Mouse (Mus musculus): Measurements from ENCODE around the gene Shprh. TPM values are rescaled to one million over a fixed set of nuclear protein-coding genes. Genes with fewer than 3 reads are reported as not detected.
"Not testable (repeated sequence)": the region's sequence is repeated elsewhere in the genome, so short reads cannot be mapped to it uniquely, and the experiment has no call there.

The Shprh gene
- polyA plus RNA-seq, 1 experiment from 2014 or later: 10.7 TPM

DNA sequence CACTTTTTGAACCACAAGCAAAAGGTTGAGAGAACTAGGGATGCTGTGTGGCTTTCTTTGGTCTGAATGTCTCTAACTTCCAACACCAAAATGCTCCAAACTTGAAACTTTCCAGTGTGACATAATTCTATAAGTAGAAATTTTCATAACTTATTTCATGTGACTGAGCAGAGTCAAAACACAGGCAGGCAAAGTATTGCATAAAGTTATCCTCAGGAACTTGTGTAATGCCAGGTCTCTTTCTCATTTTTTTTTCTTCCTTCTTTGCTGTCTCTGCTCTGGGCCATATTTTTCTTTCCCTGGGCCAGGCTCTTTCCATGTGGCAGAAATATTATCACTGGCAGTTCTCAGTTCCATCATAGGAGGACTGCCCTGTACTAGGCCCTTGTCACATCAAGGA lies 110.9 kb downstream of the Shprh start:
- Histone ChIP-seq H3K4me1 (replicated peaks; ENCODE audit: insufficient read depth, low read length) (no peaks in the 10 kb centered on the region), H3K27ac (no peak overlapping the region), H3K9ac (ENCODE audit: low read depth, low read length) (no peak overlapping the region), H3K4me3 (replicated peaks; ENCODE audit: low read depth, low read length) (no peak overlapping the region), H3K4me2 (ENCODE audit: low read length) (no peak overlapping the region), H3K27me3 (ENCODE audit: insufficient read depth, low read length) (no peaks in the 10 kb centered on the region), H3K36me3 (ENCODE audit: insufficient read depth, low read length) (no peaks in the 10 kb centered on the region), H3K9me3 (replicated peaks; ENCODE audit: low read length) (no peaks in the 10 kb centered on the region)
- no peak for DNase-seq (ENCODE audit: low spot score)
- no peak for TF ChIP-seq CTCF (IDR thresholded peaks at IDR 0.05; ENCODE audit: low read depth)
- ATAC-seq (replicated peaks; ENCODE audit: low FRiP score, low read depth): no peak

DNA sequence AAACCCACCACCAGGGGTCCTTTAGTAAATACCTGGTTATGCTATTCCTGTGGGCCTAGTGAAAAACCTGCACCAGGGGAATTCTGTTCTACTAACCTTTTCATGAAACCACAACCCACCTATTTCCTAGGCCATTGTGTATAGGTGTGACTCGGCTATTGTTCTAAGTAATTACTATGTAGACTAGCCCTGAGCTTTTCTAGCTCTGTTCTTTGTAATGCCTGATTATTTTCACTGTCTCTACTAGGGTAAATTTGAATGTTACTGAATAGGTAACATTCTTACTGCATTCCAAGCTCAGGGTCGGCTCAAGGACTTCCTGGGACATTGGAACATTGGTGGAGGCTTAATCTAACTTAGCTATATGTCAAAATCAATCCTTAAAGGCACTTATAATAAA lies 113.1 kb downstream of the Shprh start:
- H3K27ac ChIP-seq; H3K4me3 ChIP-seq (replicated peaks; ENCODE audit: low read depth, low read length); H3K4me2 ChIP-seq (ENCODE audit: low read length); H3K36me3 ChIP-seq (ENCODE audit: insufficient read depth, low read length); H3K4me1 ChIP-seq (replicated peaks; ENCODE audit: insufficient read depth, low read length); H3K27me3 ChIP-seq (ENCODE audit: insufficient read depth, low read length); ATAC-seq (replicated peaks; ENCODE audit: low FRiP score, low read depth); H3K9me3 ChIP-seq (replicated peaks; ENCODE audit: low read length); DNase-seq (ENCODE audit: low spot score); H3K9ac ChIP-seq (ENCODE audit: low read depth, low read length): not testable (repeated sequence)
- WGBS: 83% methylated on average over 2 of the region's 2 CpGs

DNA sequence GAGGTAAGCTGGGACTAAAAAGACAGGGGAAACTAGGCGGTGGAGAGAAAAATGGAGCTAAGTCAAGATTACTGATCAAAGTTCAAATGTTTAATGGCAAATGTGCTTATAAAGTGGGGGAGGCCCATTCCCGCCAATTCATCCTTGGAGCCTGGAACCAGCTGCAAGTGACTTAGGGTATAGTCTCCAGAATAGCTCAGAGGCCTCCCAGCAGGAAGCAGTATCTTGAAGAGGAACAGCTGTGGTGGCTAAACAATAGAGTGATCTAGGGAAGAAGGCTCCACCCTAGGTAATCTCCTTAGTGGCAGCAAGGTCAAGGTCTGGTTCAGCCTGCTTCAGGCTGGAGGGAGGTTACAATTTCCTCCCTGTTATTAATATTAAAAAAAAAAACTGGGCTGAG lies 114.6 kb downstream of the Shprh start:
- not testable (repeated sequence) for H3K27ac ChIP-seq; H3K4me2 ChIP-seq (ENCODE audit: low read length); ATAC-seq (replicated peaks; ENCODE audit: low FRiP score, low read depth); H3K4me3 ChIP-seq (replicated peaks; ENCODE audit: low read depth, low read length); H3K27me3 ChIP-seq (ENCODE audit: insufficient read depth, low read length); H3K9me3 ChIP-seq (replicated peaks; ENCODE audit: low read length); H3K9ac ChIP-seq (ENCODE audit: low read depth, low read length); H3K4me1 ChIP-seq (replicated peaks; ENCODE audit: insufficient read depth, low read length); DNase-seq (ENCODE audit: low spot score); H3K36me3 ChIP-seq (ENCODE audit: insufficient read depth, low read length)
- 80% methylated on average over 2 of the region's 2 CpGs for WGBS

Other genes starting within 250 kb of the Shprh start
- not detected in 2 replicates for gene Grm1, start 67.1 kb upstream of the Shprh start, polyA plus RNA-seq (2015; fragmentation: Nextera tagmentation; extraction: Ambion mirVana)
- 18.8 and 20.1 TPM in 2 replicates for gene Fbxo30, start 131.9 kb downstream of the Shprh start, polyA plus RNA-seq (2015; fragmentation: Nextera tagmentation; extraction: Ambion mirVana)
- gene Epm2a, start 194.0 kb downstream of the Shprh start, polyA plus RNA-seq (2015; fragmentation: Nextera tagmentation; extraction: Ambion mirVana): 0.65 and 0.87 TPM in 2 replicates